Mouse (Mus musculus) cerebellum, adult 9-10 months (tissue): Measurements from ENCODE around the gene 4933414I15Rik.

Experiments
- DNase-seq: peaks from one replicate; pipeline ENCODE4 v3.0.0; 2022

4933414I15Rik gene

GRCm38 (mm10) chr11:50943506-50943905 is at the start of gene 4933414I15Rik:
4933414I15Rik (minus strand) TSS chr11:50943765.
- DNase-seq = no peak

GRCm38 (mm10) chr11:50981667-50982066 is 38.1 kb upstream of the 4933414I15Rik start, which contains the start of gene Olfr1377:
Olfr1377 (plus strand) TSS chr11:50981967.
- DNase-seq = no peak

GRCm38 (mm10) chr11:50977216-50977615 is 33.7 kb upstream of the 4933414I15Rik start:
- DNase-seq = no peak

- no peak for DNase-seq
These were observed 22.7 kb upstream of the 4933414I15Rik start, which contains the start of gene Olfr1378 for GRCm38 (mm10) chr11:50966230-50966629. Olfr1378 (plus strand) TSS chr11:50966530.

GRCm38 (mm10) chr11:50964886-50965285 is 21.3 kb upstream of the 4933414I15Rik start:
- DNase-seq = no peak

- no peak for DNase-seq
These were observed 10.1 kb upstream of the 4933414I15Rik start, which contains the start of gene Prop1 for GRCm38 (mm10) chr11:50953665-50954064. Prop1 (minus strand) TSS chr11:50953765.

- no peak for DNase-seq
These were observed 8.7 kb upstream of the 4933414I15Rik start for GRCm38 (mm10) chr11:50952290-50952689.

- no peak for DNase-seq
These were observed 1.2 kb downstream of the 4933414I15Rik start for GRCm38 (mm10) chr11:50942386-50942785.

GRCm38 (mm10) chr11:50939621-50940366 is 3.8 kb downstream of the 4933414I15Rik start:
- peak; percentile 53 for DNase-seq

GRCm38 (mm10) chr11:50938435-50938834 is 5.1 kb downstream of the 4933414I15Rik start:
- no peak for DNase-seq

- DNase-seq = no peak
These were observed 11.5 kb downstream of the 4933414I15Rik start for GRCm38 (mm10) chr11:50932040-50932439.

- peak; percentile 94 for DNase-seq
These were observed 12.1 kb downstream of the 4933414I15Rik start, which contains the start of gene Zfp354b for GRCm38 (mm10) chr11:50931451-50931866. Zfp354b (minus strand) TSS chr11:50931633.

GRCm38 (mm10) chr11:50931021-50931420 is 12.5 kb downstream of the 4933414I15Rik start:
- no peak for DNase-seq

- no peak for DNase-seq
These were observed 13.0 kb downstream of the 4933414I15Rik start for GRCm38 (mm10) chr11:50930469-50931014.

GRCm38 (mm10) chr11:50915671-50916320 is 27.8 kb downstream of the 4933414I15Rik start, which contains the start of gene Zfp2:
Zfp2 (minus strand) TSS chr11:50916165.
- peak; percentile 93 for DNase-seq

GRCm38 (mm10) chr11:50914461-50914860 is 29.1 kb downstream of the 4933414I15Rik start:
- DNase-seq = no peak

- DNase-seq = no peak
These were observed 30.3 kb downstream of the 4933414I15Rik start for GRCm38 (mm10) chr11:50913301-50913700.

GRCm38 (mm10) chr11:50908136-50908535 is 35.4 kb downstream of the 4933414I15Rik start:
- DNase-seq = no peak

- DNase-seq = no peak
These were observed 46.2 kb downstream of the 4933414I15Rik start for GRCm38 (mm10) chr11:50897359-50897758.

GRCm38 (mm10) chr11:50892441-50892840 is 51.1 kb downstream of the 4933414I15Rik start:
- DNase-seq = no peak
